Mouse (Mus musculus) Patski (cell line): ENCODE measurements around the gene Snx11. TPM values are rescaled to one million over a fixed set of nuclear protein-coding genes. Genes with fewer than 3 reads are reported as not detected.
A peak's percentile ranks its signal among the peaks of the same experiment; 100 is the strongest.
"Not testable (repeated sequence)": the region's sequence is repeated elsewhere in the genome, so short reads cannot be mapped to it uniquely, and the experiment has no call there.

Experiments
- ATAC-seq: fragments of 100-300 bp; one replicate; pipeline ENCODE4 v1.8.0; 2021
- CTCF ChIA-PET: fragments of 350-600 bp; sonication (Branson Sonifier 250); formaldehyde crosslinking; loops from one replicate; lab custom pipeline; 2022; ENCODE audit warnings: inconsistent platforms; lab: Charles Lee
- POLR2A ChIA-PET: fragments of 350-600 bp; sonication (Branson Sonifier 250); formaldehyde crosslinking; loops from one replicate; lab custom pipeline; 2022; ENCODE audit warnings: antibody characterized with exemption, inconsistent platforms; lab: Charles Lee
- DNase-seq: peaks from one replicate; pipeline ENCODE4 v3.0.0-alpha.2; 2011; ENCODE audit warnings: low read depth, low spot score
- H3K27me3 ChIP-seq: fragments of 371-371 bp; one replicate; pipeline ENCODE4 v1.5.1; 2021
- CTCF ChIP-seq: fragments of 100-300 bp; IDR thresholded peaks from one replicate; pipeline ENCODE4 v1.5.1; 2021
- in situ Hi-C: fragments of 300-500 bp; cut with MboI; formaldehyde crosslinking; loops from 3 replicates; pipeline ENCODE4 v1.11.1; 2018; ENCODE audit warnings: low pct_unique_long_range_greater_than_20kb, mixed read lengths
- polyA plus RNA-seq: library from polyadenylated mRNA; unstranded; gene quantifications from one replicate; pipeline ENCODE4 v1.2.3, GENCODE M21; 2021

Gene Snx11
- polyA plus RNA-seq, 1 experiment from 2014 or later: 23.6 TPM

GRCm38 (mm10) chr11:96816979-96817378 is 39.6 kb upstream of the Snx11 start:
- DNase-seq (no peak), ATAC-seq (no peak)
- in situ Hi-C loops: no loop called here
- no peaks in the 10 kb centered on the region for H3K27me3 ChIP-seq
- ChIA-PET POLR2A (interaction anchor here (1.3 kb wide), 1 partner anchor 9 kb away, joined by 4 read pairs; no protein-coding TSS in a partner anchor), CTCF (no interaction called here)
- TF ChIP-seq CTCF: no peak

GRCm38 (mm10) chr11:96816494-96816893 is 39.1 kb upstream of the Snx11 start:
- in situ Hi-C loops: no loop called here
- ChIA-PET POLR2A (interaction anchor here (1.3 kb wide), 1 partner anchor 10 kb away, joined by 4 read pairs; no protein-coding TSS in a partner anchor), CTCF (no interaction called here)
- no peaks in the 10 kb centered on the region for H3K27me3 ChIP-seq
- no peak for TF ChIP-seq CTCF
- ATAC-seq (no peak), DNase-seq (no peak)

- ChIA-PET CTCF (no interaction called here), POLR2A (no interaction called here)
- H3K27me3 ChIP-seq: no peaks in the 10 kb centered on the region
- DNase-seq (no peak), ATAC-seq (no peak)
- in situ Hi-C loops: no loop called here
- no peak for TF ChIP-seq CTCF
Measured at GRCm38 (mm10) chr11:96815895-96816294, 38.5 kb upstream of the Snx11 start.

GRCm38 (mm10) chr11:96814443-96814842 is 37.1 kb upstream of the Snx11 start:
- TF ChIP-seq CTCF: no peak
- in situ Hi-C loops: no loop called here
- CTCF ChIA-PET: no interaction called here

GRCm38 (mm10) chr11:96813920-96814319 is 36.6 kb upstream of the Snx11 start:
- CTCF ChIA-PET: no interaction called here
- ATAC-seq (no peak), DNase-seq (no peak)
- in situ Hi-C loops: no loop called here
- no peaks in the 10 kb centered on the region for H3K27me3 ChIP-seq
- POLR2A ChIA-PET: interaction anchor here (0.6 kb wide), 1 partner anchor 463 kb away, joined by 3 read pairs; no protein-coding TSS in a partner anchor
- no peak for TF ChIP-seq CTCF

More at GRCm38 (mm10) chr11:96814443-96814842, 37.1 kb upstream of the Snx11 start:
- DNase-seq (no peak), ATAC-seq (no peak)
- POLR2A ChIA-PET: interaction anchor here (0.9 kb wide), 1 partner anchor 51 kb away, joined by 3 read pairs; no protein-coding TSS in a partner anchor
- H3K27me3 ChIP-seq: no peaks in the 10 kb centered on the region

- TF ChIP-seq CTCF: no peak
- POLR2A ChIA-PET: interaction anchor here (0.6 kb wide), 1 partner anchor 463 kb away, joined by 3 read pairs; no protein-coding TSS in a partner anchor
- no peak for ATAC-seq
- in situ Hi-C loops: no loop called here
- CTCF ChIA-PET: no interaction called here
- H3K27me3 ChIP-seq: no peaks in the 10 kb centered on the region
- DNase-seq: no peak
Measured at GRCm38 (mm10) chr11:96813455-96813854, 36.1 kb upstream of the Snx11 start.

- DNase-seq, ATAC-seq, in situ Hi-C loops, H3K27me3 ChIP-seq: not testable (repeated sequence)
- CTCF ChIA-PET: interaction anchor here (1.8 kb wide), 1 partner anchor 14 kb away, joined by 5 read pairs; no protein-coding TSS in a partner anchor
- POLR2A ChIA-PET: interaction anchor here (2.3 kb wide), 1 partner anchor 11 kb away, joined by 4 read pairs; no protein-coding TSS in a partner anchor
Measured at GRCm38 (mm10) chr11:96811188-96811587, 33.8 kb upstream of the Snx11 start.

- ChIA-PET POLR2A (interaction anchor here (0.6 to 0.9 kb wide), 2 partner anchors 10 to 20 kb away, joined by 3 read pairs; no protein-coding TSS in a partner anchor), CTCF (interaction anchor here (0.7 to 1.6 kb wide), 4 partner anchors 9 to 18 kb away, joined by 3 to 6 read pairs (median 3); no protein-coding TSS in a partner anchor)
- no peak for TF ChIP-seq CTCF
- DNase-seq (no peak), ATAC-seq (no peak)
- in situ Hi-C loops: no loop called here
- no peaks in the 10 kb centered on the region for H3K27me3 ChIP-seq
Measured at GRCm38 (mm10) chr11:96809562-96810235, 32.3 kb upstream of the Snx11 start.

- DNase-seq: no peak
- in situ Hi-C loops: no loop called here
- POLR2A ChIA-PET: interaction anchor here (1.1 kb wide), 1 partner anchor 12 kb away, joined by 4 read pairs; no protein-coding TSS in a partner anchor
Measured at GRCm38 (mm10) chr11:96808066-96808465, 30.7 kb upstream of the Snx11 start.

GRCm38 (mm10) chr11:96805606-96806005 is 28.2 kb upstream of the Snx11 start:
- ChIA-PET CTCF (interaction anchor here (1.0 kb wide), 1 partner anchor 9 kb away, joined by 3 read pairs; no protein-coding TSS in a partner anchor), POLR2A (interaction anchor here (1.0 kb wide), 1 partner anchor 14 kb away, joined by 3 read pairs; no protein-coding TSS in a partner anchor)
- no peaks in the 10 kb centered on the region for H3K27me3 ChIP-seq
- TF ChIP-seq CTCF: no peak
- no peak for DNase-seq
- no peak for ATAC-seq
- in situ Hi-C loops: no loop called here

More at GRCm38 (mm10) chr11:96808066-96808465, 30.7 kb upstream of the Snx11 start:
- H3K27me3 ChIP-seq: no peaks in the 10 kb centered on the region
- CTCF ChIA-PET: interaction anchor here (2.1 kb wide), 1 partner anchor 11 kb away, joined by 5 read pairs; no protein-coding TSS in a partner anchor
- ATAC-seq: no peak
- peak; percentile 38 for TF ChIP-seq CTCF

GRCm38 (mm10) chr11:96799511-96799910 is 22.2 kb upstream of the Snx11 start:
- no peak for TF ChIP-seq CTCF
- DNase-seq (no peak), ATAC-seq (no peak)
- ChIA-PET POLR2A (no interaction called here), CTCF (no interaction called here)
- H3K27me3 ChIP-seq: no peaks in the 10 kb centered on the region
- in situ Hi-C loops: no loop called here
